Mouse (Mus musculus): ENCODE data around the gene Prdm1.
A peak's percentile ranks its signal among the peaks of the same experiment; 100 is the strongest.

Gene Prdm1

DNA sequence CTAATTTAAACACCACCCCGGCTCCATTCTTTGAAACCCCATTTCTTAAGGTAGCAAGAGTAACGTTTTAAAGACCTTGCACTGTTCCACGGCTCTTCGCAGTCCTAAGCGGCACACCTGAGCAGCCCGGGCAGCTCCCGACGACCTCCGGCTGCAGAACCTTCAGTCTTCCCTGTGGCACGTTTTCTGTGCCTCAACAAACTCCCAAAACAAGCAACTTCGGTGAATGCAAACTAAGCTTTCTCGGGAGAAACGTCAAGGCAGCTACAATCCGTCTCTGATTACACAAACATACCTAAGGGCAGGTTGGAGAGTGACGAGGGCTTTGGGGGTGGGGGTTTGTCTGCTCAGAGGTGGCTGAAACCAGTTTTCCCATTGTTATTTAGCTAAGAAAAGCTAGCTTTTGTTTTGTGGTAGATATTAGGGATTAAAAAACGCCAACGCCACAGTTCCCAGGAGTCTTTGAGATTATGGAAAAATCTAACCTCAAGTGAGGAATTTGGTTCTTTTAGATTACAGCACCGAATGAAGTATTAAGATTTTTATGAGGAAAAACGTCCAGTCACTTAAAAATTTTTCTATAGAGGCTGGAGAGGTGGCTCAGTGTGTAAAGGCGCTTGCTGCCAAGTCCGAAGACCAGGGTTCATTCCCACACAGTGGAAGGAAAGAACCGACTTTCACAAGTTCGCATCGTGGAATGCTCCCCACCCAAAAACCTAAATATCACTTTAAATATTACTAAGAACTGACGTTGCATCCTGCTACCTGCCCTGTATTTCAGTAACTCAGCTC is at the start of gene Prdm1:
Prdm1 (minus strand) TSS at position 211 of the 792 bp plus-strand sequence.
- DNase-seq (ENCODE audit: low read depth, low spot score): peak; percentile 39

DNA sequence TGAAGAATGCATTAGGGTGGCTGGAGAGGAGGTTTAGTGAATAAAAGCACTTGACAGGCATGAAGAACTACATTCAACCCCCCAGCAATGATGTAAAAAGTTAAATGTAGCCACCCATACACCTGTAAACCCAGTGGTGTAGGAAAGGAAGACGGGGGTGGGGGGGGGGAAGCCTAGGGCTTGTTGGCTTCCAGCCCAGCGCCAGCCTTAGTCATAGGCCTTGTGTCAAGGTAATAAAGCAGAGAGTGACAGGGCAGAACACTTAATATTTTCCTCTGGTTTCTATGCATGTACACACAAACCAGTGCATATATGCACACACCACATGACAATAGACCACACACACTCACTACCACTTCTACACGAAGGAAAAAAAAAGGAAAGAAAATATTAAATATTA is 37.7 kb upstream of the Prdm1 start:
- DNase-seq (ENCODE audit: low read depth, low spot score): no peak

DNA sequence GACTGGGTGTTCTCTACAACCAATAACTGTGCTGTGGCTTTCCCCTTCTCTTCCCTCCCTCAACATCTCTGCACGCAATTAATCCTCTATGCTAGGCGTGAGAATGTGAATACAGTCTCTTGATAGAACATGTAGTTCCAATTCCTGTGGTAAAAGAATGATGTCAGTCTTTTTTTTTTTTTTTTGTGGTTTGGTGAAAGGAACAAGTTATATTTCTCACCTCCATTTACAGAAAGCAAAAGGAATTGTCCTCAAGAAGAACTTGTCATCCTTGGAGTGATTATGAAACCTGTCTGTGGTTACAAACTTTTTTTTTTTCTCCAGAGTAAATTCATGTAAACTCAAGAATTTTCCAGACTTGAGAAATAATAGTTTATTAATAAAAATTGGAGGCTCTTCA is 36.8 kb upstream of the Prdm1 start:
- no peak for DNase-seq (ENCODE audit: low read depth, low spot score)

DNA sequence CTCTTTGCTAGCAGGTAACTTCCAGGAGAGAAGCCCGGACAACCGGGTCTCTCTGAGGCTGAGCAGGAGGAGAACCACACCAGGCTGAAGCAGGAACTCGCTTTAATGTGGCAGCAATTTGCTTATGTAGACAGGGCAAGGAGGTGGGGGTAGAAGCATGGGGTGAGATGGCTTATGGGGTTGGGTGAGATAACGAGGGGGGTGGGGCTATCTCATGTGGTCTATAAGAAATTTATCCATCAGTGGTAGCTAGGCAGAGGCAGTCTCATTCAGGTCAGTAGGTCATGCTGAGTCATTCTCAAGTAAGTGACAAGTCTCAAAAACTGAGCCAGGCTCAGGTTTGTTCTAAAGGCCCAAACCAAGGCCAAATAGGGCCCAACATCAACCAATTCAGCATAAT is 28.5 kb upstream of the Prdm1 start:
- DNase-seq (ENCODE audit: low read depth, low spot score): no peak

DNA sequence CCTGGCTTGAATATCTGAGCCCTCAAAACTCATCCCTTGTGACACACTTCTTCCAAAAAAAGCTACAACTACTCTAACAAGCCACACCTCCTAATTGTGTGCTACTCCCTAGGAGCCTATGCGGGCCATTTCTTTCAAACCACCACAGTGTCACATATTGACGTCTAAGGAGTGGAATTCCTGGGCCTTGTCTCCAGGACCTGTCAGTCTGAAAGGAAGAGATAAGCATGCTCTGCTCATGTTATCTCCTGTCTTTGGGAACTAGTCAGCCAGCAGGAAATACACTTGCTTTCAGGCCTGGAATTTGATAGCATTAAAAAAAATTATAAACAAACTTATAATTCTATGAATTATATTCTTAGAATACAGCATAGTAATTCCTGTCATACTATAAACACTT is 27.0 kb upstream of the Prdm1 start:
- no peak for DNase-seq (ENCODE audit: low read depth, low spot score)

DNA sequence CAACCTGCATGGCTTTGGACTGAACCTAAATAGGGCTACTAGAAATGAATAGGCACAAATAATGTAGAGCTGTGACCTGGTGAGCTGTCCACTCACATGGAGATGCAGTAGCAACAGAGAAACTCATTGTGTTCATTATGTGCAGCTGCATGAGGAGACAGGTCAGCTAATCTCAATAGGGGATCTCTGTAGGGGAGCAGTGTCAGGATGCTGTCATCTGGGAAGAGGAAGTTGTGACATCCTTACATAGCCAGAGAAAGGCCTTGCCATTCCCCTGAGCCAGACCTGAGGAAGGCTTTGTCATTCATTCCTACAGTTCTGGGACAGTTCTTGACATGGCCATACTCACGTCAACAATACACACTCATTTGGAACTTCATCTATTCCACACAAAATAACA is 25.3 kb upstream of the Prdm1 start:
- no peak for DNase-seq (ENCODE audit: low read depth, low spot score)

DNA sequence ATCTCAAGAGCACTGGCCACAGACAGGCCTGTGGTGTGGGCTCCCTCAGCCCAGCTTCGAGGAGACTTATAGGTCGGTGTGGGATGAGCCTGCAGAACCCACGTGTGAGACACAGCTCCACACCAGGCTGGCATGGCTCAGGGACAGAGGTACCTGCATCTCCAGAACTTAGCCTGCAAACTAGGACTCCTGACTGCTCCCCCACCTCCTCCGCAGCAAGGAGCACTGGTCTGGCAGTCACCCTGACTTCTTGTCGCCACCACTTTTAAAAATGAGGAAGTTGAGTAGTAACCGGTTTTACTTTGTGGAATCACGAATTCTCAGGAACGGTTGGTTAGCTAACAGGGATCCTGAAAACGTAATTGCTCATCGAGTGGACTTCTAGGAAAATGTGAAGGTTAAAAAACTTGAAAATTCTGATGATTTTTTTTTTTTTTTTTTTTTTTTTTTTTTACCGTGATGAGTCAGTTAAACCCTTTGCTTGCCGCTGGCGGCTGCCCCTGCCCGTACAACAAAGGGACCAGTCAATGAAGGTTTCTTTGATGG is 10.8 kb upstream of the Prdm1 start:
- DNase-seq (ENCODE audit: low read depth, low spot score): peak; percentile 34

DNA sequence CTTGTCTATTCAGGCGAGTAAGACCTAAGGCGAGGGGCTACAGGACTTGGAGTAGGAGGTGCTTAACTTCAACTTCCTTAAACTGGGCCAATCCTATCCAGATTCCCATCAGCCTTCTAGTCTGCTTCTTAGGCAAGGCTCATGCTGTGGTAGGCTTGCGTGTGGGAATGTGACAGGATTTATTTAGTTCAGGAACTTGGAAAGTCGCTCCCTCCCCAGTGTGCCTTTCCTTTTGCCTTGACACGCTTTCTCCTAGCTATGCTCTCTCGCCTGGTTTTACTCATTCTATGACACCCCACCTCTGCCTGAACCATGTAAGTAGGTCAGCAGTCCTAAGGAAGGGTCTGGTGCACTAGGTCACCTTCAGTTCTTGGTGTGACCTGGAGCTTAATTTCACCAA is 9.8 kb upstream of the Prdm1 start:
- DNase-seq (ENCODE audit: low read depth, low spot score): no peak

DNA sequence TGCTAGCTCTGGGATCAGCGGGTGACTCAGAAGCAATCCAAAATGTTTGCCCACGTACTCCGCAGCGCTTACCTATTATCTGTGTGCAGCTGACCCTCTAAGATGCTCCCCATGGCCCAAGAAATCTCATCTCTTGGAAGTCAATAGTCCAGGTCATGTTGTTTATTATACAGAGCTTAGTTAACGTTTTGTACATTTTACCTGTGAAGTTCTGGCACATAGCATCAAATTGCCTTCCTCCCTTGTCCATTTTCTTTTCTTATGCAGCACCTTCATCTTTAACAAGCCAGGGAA is 1.7 kb upstream of the Prdm1 start:
- no peak for DNase-seq (ENCODE audit: low read depth, low spot score)

DNA sequence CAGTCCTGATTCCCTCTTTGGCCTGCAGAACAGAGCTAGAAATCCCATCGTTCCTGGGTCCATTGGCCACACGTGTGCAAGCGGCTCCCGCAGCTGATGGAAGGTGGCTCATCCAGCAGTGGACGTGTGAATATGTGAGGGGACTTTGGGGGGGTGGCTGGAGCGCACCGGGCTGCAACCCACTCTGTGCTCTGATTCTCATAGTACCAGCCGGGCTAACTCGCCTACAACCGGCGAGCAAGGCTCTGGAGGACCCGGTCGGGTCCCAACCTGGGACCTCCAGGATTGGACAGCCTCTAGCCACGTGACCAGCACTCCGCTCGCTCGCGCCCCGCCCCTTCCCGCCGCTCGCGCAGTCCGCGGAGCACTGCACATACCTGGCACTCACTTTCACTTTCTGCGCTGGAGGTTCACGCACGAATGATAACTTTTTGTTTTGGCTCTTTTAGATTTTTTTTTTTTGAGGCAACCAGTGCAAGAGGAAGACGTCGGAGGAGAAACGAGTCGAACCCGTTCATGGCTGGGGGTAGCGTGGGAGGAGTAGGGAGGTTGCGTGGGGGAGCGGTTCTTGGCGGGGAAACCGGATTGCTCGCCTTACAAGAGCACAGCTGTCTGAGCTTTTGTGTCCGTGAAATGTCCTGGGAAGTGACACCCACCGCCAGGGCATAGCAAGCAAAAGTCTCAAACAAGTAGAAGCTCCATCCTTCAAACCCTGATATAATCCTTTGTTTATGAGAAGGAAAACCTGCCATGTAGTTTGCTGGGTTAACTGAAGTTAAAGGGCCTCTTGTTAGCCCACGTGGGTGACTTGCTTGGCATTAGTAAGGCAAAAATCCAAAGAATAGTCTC is 1.1 kb upstream of the Prdm1 start:
- peak; percentile 95 for DNase-seq (ENCODE audit: low read depth, low spot score)

DNA sequence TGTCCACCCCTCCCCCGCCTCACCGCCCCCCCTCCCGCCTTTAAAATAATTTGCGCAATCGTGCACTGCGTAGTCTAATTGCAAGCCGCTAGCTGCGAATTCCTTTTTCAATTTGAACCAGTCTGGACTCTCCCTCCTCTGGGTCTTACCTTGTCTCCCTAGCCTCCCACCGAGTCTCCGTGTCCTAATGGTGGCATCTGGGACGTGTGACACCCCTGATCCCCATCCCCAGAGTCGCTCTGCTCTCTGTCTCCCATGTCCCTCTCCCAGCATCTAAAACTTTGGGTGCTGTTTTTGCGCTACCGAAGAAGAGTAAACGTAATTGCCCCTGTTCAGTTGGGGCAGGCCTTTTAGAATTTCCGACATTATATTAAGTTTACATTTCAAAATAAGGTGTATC is 650 bp downstream of the Prdm1 start:
- DNase-seq (ENCODE audit: low read depth, low spot score): peak; percentile 24

DNA sequence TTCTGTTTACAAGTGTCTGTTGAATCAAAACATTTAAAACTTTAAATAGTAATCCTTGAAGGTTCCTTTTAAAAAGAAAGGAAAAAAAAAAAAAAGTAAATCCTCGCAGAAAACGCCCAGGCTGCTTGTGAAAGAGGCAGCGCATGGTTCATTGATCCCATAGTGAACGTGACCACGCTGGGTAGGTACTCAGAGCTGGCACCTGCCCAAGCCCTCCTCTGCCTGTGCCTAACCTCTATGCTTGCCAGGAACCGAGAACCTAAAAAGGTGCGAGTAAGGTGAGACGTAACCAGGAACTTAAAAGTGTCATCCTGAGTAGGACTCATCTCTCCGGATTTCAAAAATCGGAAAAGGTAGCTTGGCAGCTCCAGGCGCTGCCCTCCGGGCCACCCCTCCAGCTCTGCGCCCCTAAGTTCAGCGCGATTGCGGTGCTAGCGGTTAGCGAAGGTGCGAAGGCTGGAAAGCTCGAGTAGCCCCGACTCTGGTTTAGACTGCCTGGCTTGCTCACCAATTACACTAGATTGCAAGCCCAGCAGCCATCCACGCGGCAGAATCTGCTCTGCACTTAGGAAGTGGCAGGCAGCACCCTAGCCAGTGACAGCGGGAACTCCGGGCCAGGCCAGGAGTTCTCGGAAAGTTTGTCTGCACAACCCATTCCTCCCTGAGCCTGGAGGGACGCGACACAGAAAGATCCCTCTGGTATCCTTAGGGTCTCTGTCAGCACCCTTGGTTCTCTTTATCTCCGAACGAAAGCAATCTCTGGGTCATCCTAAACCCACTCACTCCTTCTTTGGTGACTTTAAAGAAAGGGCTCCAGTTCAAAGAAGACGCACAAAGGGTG is 1.3 kb downstream of the Prdm1 start:
- DNase-seq (ENCODE audit: low read depth, low spot score): peak; percentile 47

DNA sequence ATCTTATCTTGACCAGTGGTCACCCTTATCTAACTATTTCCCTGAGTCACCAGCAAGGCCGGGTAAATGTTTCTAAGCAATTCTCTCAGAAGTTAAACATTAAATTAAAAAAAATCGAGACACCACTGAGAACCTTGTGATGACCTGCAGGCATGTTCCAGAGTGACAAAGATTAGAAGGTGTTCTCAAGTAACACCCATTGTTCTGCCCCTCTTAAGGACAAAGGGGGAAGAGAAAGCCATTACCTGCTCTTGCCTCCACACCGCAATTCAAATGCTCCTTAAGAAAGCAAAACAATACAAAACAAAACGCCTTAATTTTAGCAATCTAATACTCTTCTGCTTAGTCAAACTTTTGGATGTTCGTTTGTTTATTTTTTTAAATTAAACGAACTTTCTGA is 8.1 kb downstream of the Prdm1 start:
- DNase-seq (ENCODE audit: low read depth, low spot score): no peak

DNA sequence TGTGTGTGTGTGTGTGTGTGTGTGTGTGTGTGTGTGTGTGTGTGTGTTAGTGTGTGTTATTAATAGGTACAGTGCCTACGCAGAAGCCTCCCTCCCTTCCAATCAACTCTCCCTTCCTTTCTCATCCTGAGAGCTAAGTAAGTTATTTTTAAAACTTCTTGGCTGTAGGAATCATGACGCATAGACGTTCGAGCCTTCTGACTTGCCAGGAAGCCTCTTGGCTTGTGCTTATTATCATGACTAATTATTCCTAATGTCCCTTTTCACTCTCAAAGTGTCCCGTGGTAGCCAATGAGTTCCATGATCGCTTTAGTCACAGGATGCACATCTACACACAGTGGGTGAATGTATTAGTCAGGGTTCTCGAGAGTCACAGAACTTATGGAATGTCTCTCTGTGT is 9.7 kb downstream of the Prdm1 start:
- no peak for DNase-seq (ENCODE audit: low read depth, low spot score)

DNA sequence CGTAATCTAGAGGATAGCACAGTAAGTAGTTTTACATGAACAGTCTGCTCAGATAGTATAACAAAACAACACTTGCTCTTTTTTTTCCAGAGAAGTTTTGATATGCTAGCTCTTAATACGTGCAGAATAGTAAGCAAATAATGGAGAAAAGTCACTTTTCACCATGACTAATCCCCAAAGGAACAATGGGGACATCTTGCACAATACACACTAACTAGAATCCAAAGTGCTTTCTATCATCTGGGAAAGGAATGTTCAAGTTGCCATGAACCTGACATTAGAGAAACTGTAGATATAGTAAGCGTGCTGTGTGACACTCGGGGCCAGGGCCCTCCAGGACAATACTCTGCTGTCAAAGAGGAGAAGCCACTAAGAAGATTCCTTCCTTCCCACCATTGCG is 15.2 kb downstream of the Prdm1 start:
- DNase-seq (ENCODE audit: low read depth, low spot score): no peak

DNA sequence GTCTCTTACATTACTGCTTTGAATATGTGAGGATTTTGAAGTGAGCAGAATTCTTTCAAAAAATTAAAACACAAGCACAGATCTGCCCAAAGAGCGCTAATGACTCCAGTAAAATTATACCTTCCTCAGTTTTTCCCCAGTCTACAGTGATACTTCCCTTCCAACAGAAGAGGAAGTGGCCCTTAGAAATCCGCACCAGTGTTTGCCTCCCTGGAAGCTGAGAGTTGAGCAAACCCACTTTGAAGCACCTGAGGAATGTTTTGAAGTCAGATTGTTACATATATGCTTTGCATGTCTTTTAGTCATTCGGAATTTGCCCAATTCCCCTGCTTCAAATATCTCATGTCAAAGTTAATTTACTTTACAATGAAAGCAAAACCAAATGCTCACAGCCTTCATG is 17.3 kb downstream of the Prdm1 start:
- no peak for DNase-seq (ENCODE audit: low read depth, low spot score)

DNA sequence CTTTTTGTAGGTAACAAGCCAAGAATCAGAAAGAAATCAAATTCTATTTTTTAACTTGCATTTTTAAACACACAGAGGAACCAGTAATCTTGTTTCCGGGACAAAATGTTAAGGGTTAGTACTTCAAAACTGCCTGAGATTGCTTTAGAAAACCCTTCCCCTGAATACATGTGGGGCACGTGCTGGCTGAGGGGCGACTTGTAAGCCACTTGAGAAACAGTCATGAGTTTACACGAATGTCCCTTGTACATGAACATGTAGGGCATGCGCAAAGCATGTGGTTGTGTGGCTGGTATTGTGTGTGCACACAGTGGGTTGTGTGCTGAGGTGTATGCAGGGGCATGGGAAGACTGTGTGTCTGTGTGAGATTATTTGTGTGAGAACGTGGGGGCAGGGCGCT is 19.7 kb downstream of the Prdm1 start:
- no peak for DNase-seq (ENCODE audit: low read depth, low spot score)

DNA sequence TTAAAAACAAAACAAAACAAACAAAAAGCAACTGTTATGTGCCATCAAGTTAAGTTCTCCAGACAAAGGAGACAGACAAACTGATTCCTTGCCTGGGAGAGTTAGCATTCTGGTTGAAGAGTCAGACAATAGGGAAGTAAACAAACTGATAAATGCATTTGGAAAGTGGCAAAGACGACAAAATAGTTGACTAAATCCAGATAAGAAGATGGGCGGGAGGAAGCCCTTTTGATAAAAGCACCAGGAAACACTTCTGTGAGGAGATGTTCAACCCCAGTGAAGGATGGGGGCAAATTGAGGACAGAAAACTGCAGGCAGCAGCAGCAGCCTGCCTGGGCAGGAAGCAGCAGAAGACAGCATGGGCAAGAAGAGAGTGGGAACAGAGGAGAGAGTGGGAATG is 20.3 kb downstream of the Prdm1 start:
- no peak for DNase-seq (ENCODE audit: low read depth, low spot score)

DNA sequence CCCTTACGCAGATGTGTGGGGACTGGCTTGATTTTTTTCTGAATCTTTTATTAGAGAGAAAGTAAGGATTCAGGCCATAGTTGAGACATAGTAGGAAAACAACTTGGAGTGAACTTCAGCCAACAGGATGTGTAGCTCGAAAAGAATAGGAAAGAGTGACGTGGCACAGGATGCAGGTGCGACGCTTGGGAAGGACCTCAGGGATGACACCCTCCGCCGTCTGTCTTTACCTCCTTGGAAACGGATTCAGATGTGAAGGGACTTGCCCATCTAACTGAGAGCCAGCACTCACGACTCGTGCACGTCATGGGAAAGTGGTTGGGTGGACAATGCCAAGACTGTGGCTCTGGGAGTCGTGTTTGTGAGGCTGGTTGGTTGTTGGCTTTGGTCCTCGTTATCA is 25.4 kb downstream of the Prdm1 start:
- no peak for DNase-seq (ENCODE audit: low read depth, low spot score)

DNA sequence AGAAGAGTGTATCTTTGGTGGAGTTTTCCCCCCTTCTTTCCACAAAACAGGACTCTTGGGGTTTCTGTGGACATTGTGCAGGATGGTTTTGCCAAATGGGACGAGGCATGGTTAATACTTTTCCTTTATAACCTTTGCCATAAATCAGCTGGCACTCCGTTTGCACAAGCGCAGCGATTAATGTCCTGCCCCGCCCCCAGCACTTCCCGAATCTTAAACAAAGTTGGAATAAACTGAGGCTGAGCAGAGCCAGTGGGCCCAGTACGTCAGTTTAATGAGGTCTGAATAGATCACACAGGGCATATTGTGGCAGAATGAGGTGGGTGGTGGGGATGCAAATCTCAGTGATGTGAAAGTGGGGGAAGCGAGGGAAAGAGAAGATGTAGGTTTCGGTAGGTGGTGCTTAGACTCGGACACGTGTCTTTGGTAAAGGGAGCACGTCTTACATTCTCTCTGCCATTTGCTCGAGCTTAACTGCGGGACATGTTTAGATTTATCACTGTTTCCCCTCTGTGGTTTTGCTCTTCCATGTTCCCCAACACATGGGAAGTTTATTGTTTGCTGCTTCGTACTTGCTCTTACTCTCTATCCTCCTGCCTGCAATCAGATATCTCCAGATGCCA is 28.3 kb downstream of the Prdm1 start:
- no peak for DNase-seq (ENCODE audit: low read depth, low spot score)

DNA sequence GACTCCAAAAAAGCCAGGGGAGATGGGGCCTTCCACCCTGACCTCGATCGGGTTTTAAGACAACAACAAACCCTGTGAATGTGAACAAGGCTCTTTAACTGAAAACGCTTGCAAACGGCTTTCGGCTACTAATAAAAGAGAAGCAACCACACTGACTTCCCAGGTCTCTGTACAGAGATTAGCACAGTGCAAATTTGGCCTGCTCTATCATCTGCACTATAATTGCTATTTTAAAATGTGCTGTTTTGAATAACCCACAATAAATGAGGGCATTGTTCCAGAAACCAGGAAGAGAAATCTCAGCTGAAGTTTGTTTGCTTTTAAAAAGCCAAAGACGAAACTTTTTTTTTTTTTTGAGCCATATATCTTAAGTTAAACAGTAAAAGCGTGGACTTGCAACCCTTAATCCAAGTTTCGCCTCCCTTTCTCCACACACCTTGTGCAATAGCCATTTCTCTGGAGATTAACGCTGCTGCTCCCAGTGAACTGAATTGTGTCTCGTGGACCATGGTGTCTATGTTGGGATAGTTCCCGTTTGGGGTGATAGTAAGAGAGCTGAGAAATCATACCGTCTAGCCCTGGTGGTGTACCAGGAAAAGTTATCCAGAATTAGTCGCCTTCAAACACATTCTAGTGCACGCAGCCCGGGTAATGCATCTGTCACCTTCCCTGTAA is 34.3 kb downstream of the Prdm1 start:
- DNase-seq (ENCODE audit: low read depth, low spot score): no peak
